In the genomic region with DNA sequence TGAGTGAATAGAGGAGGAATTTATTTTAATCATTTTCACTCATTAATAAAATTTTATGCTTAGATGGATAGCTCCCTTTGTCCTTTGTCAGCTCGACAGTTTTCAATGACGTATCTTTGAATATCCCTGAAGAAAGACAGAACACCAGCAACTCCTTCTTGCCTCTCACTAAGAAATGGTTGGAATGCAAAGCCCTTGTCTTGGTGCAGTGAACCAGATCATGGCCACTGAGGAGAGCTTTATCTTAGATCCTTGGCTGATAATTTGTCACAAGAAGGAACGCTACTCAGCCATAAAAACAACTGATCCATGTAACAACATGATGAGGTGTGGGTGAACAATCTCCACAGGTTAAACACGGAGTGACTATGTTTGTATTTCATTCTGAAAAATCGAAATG, we compare ENCODE assay signal across 28 mouse cellular contexts.
DNase-seq lines count a peak whose midpoint lies in the region; ATAC-seq and TF ChIP-seq lines count a peak whose summit lies in the region.
"Had no signal": no experiment of that assay in that cellular context is flagged by ENCODE, and none has a peak within 500 bp of the region (broad histone marks: within the 10 kb centered on the region; RNA-seq: fewer than 3 reads in every experiment).

No protein-coding gene starts in this region.

- ATAC-seq in forebrain, embryonic 11.5 days (replicated peaks; ENCODE audit: low FRiP score): peak; percentile 69; the same call in 1 of the 2 replicates
- no peak for ATAC-seq in kidney, postnatal 0 days (replicated peaks; ENCODE audit: low FRiP score, low read depth)
- ATAC-seq in intestine, embryonic 15.5 days: no peak
- ATAC-seq: forebrain, embryonic 14.5 days; intestine, postnatal 0 days; liver, embryonic 12.5 days; liver, postnatal 0 days; midbrain, embryonic 15.5 days had no signal

- H3K4me3 ChIP-seq in forebrain, embryonic 11.5 days (ENCODE audit: low read depth, low read length): no peak overlapping the region
- H3K4me3 ChIP-seq in forebrain, embryonic 10.5 days: no peak overlapping the region
- H3K4me3 ChIP-seq in kidney, postnatal 0 days (replicated peaks; ENCODE audit: low read depth, low read length): no peak overlapping the region
- no peak overlapping the region for H3K4me3 ChIP-seq in intestine, embryonic 15.5 days (replicated peaks)
- H3K4me3 ChIP-seq: embryonic facial prominence, embryonic 13.5 days; erythroblast, embryonic 14.5 days; hindbrain, embryonic 13.5 days; liver, embryonic 12.5 days; megakaryocyte, embryonic 14.5 days; midbrain, embryonic 15.5 days; neural tube, embryonic 12.5 days had no signal

- TF ChIP-seq CTCF in kidney, postnatal 0 days (IDR thresholded peaks at IDR 0.05; ENCODE audit: low read depth): no peak

- no peak overlapping the region for H3K9ac ChIP-seq in forebrain, embryonic 11.5 days (ENCODE audit: low read length)
- H3K9ac ChIP-seq in kidney, postnatal 0 days (ENCODE audit: low read depth, low read length): no peak overlapping the region
- no peak overlapping the region for H3K9ac ChIP-seq in intestine, embryonic 15.5 days
- H3K9ac ChIP-seq: embryonic facial prominence, embryonic 13.5 days; hindbrain, embryonic 13.5 days; liver, embryonic 12.5 days; liver, postnatal 0 days; midbrain, embryonic 15.5 days; neural tube, embryonic 12.5 days had no signal

- H3K9me3 ChIP-seq in forebrain, embryonic 11.5 days (ENCODE audit: control insufficient read depth, low read length): no peaks in the 10 kb centered on the region
- H3K9me3 ChIP-seq in forebrain, embryonic 10.5 days: no peaks in the 10 kb centered on the region
- no peaks in the 10 kb centered on the region for H3K9me3 ChIP-seq in kidney, postnatal 0 days (replicated peaks; ENCODE audit: low read length)
- no peaks in the 10 kb centered on the region for H3K9me3 ChIP-seq in intestine, embryonic 15.5 days
- H3K9me3 ChIP-seq: embryonic facial prominence, embryonic 13.5 days; hindbrain, embryonic 13.5 days; liver, embryonic 12.5 days; midbrain, embryonic 15.5 days; neural tube, embryonic 12.5 days had no signal

- no peaks in the 10 kb centered on the region for H3K27me3 ChIP-seq in forebrain, embryonic 11.5 days (ENCODE audit: control insufficient read depth, insufficient read depth, low read length)
- H3K27me3 ChIP-seq in forebrain, embryonic 10.5 days (ENCODE audit: poor library complexity, severe bottlenecking): no peaks in the 10 kb centered on the region
- no peaks in the 10 kb centered on the region for H3K27me3 ChIP-seq in kidney, postnatal 0 days (ENCODE audit: insufficient read depth, low read length)
- H3K27me3 ChIP-seq in intestine, embryonic 15.5 days (replicated peaks): no peaks in the 10 kb centered on the region
- H3K27me3 ChIP-seq: embryonic facial prominence, embryonic 13.5 days; hindbrain, embryonic 13.5 days; liver, embryonic 12.5 days; megakaryocyte, embryonic 14.5 days; midbrain, embryonic 15.5 days; neural tube, embryonic 12.5 days had no signal

- 23% methylated on average over 5 of the region's 5 CpGs for WGBS in forebrain, embryonic 11.5 days
- WGBS in forebrain, embryonic 10.5 days: 41% methylated on average over 5 of the region's 5 CpGs
- 24% methylated on average over 5 of the region's 5 CpGs for WGBS in kidney, postnatal 0 days
- 61% methylated on average over 5 of the region's 5 CpGs for WGBS in intestine, embryonic 15.5 days

- H3K27ac ChIP-seq in forebrain, embryonic 11.5 days (ENCODE audit: low read depth, low read length): no peak overlapping the region
- no peak overlapping the region for H3K27ac ChIP-seq in forebrain, embryonic 10.5 days
- H3K27ac ChIP-seq in kidney, postnatal 0 days: no peak overlapping the region
- no peak overlapping the region for H3K27ac ChIP-seq in intestine, embryonic 15.5 days
- H3K27ac ChIP-seq: embryonic facial prominence, embryonic 13.5 days; hindbrain, embryonic 13.5 days; liver, embryonic 12.5 days; midbrain, embryonic 15.5 days; neural tube, embryonic 12.5 days had no signal

- no peak for DNase-seq in forebrain, embryonic 11.5 days (ENCODE audit: low spot score)
- DNase-seq in forebrain, embryonic 10.5 days (ENCODE audit: extremely low spot score, low spot score): no peak
- peak; percentile 55 for DNase-seq in kidney, postnatal 0 days (ENCODE audit: low spot score)
- DNase-seq in kidney, adult 8-10 months: no peak
- peak; percentile 29 for DNase-seq in embryo, embryonic 10.5 days (ENCODE audit: low spot score)
- DNase-seq in retina, postnatal 1 day: peak; percentile 50
- DNase-seq: adrenal gland, postnatal 25 days; cerebellum, adult 11-12 months; cerebellum, postnatal 10 days; gastrocnemius, postnatal 36 days; heart, adult 18-20 months; heart, postnatal 4 days; layer of hippocampus, postnatal 36 days; left cerebral cortex, postnatal 4 days; liver, postnatal 0 days; lung, postnatal 36 days; thymus, postnatal 4 days had no signal

- no peaks in the 10 kb centered on the region for H3K36me3 ChIP-seq in forebrain, embryonic 11.5 days (ENCODE audit: control insufficient read depth, insufficient read depth, low read length)
- H3K36me3 ChIP-seq in forebrain, embryonic 10.5 days (replicated peaks): no peaks in the 10 kb centered on the region
- no peaks in the 10 kb centered on the region for H3K36me3 ChIP-seq in kidney, postnatal 0 days (ENCODE audit: insufficient read depth, low read length)
- H3K36me3 ChIP-seq in intestine, embryonic 15.5 days: no peaks in the 10 kb centered on the region
- H3K36me3 ChIP-seq: embryonic facial prominence, embryonic 13.5 days; hindbrain, embryonic 13.5 days; liver, embryonic 12.5 days; midbrain, embryonic 15.5 days; neural tube, embryonic 12.5 days had no signal

- no peaks in the 10 kb centered on the region for H3K4me1 ChIP-seq in forebrain, embryonic 11.5 days (replicated peaks; ENCODE audit: control insufficient read depth, insufficient read depth, low read length)
- no peaks in the 10 kb centered on the region; the same call in 1 of the 2 replicates for H3K4me1 ChIP-seq in forebrain, embryonic 10.5 days
- H3K4me1 ChIP-seq in kidney, postnatal 0 days (replicated peaks; ENCODE audit: insufficient read depth, low read length): no peaks in the 10 kb centered on the region
- no peaks in the 10 kb centered on the region for H3K4me1 ChIP-seq in intestine, embryonic 15.5 days (replicated peaks)
- H3K4me1 ChIP-seq: embryonic facial prominence, embryonic 13.5 days; hindbrain, embryonic 13.5 days; liver, embryonic 12.5 days; megakaryocyte, embryonic 14.5 days; midbrain, embryonic 15.5 days; neural tube, embryonic 12.5 days had no signal

- no peak overlapping the region for H3K4me2 ChIP-seq in forebrain, embryonic 11.5 days (ENCODE audit: low read depth, low read length, severe bottlenecking)
- H3K4me2 ChIP-seq in kidney, postnatal 0 days (ENCODE audit: low read length): no peak overlapping the region
- no peak overlapping the region for H3K4me2 ChIP-seq in intestine, embryonic 15.5 days (replicated peaks)
- H3K4me2 ChIP-seq: embryonic facial prominence, embryonic 13.5 days; heart, embryonic 11.5 days; hindbrain, embryonic 13.5 days; liver, embryonic 12.5 days; midbrain, embryonic 15.5 days; neural tube, embryonic 12.5 days had no signal

Comparison
In these comparisons a context has a peak if more than half of its experiments do, and no peak if none do; other contexts are left out.
1. DNase-seq: peak in kidney, postnatal 0 days (single experiment), embryo, embryonic 10.5 days (single experiment) and retina, postnatal 1 day (single experiment); none in forebrain, embryonic 11.5 days (single experiment), forebrain, embryonic 10.5 days (single experiment) and kidney, adult 8-10 months (0 of 2).